Mouse (Mus musculus): ENCODE results near the gene Pgam1.
"Not testable (repeated sequence)": the region's sequence is repeated elsewhere in the genome, so short reads cannot be mapped to it uniquely, and the experiment has no call there.

The Pgam1 gene

DNA sequence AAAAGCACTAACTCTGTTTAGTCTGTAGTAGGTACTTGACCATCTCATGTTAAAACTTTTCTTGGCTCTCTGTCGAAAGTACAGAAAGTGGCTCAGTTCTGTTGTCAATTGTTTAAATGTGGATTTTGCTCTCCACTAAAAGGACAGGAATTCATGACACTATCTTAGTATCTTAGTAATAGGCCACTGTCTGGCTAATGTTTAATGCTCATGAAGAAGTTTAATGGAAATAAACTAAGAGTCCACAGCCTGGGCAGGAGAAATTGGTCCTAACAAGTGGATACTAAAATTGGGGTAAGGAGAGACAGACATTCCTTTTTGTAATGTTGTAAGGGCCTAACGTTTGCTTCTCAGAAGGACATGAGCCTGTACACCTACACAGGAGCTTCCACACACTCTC, 1.3 kb upstream of the Pgam1 start:
- no peak for DNase-seq (ENCODE audit: low read depth, low spot score)

DNA sequence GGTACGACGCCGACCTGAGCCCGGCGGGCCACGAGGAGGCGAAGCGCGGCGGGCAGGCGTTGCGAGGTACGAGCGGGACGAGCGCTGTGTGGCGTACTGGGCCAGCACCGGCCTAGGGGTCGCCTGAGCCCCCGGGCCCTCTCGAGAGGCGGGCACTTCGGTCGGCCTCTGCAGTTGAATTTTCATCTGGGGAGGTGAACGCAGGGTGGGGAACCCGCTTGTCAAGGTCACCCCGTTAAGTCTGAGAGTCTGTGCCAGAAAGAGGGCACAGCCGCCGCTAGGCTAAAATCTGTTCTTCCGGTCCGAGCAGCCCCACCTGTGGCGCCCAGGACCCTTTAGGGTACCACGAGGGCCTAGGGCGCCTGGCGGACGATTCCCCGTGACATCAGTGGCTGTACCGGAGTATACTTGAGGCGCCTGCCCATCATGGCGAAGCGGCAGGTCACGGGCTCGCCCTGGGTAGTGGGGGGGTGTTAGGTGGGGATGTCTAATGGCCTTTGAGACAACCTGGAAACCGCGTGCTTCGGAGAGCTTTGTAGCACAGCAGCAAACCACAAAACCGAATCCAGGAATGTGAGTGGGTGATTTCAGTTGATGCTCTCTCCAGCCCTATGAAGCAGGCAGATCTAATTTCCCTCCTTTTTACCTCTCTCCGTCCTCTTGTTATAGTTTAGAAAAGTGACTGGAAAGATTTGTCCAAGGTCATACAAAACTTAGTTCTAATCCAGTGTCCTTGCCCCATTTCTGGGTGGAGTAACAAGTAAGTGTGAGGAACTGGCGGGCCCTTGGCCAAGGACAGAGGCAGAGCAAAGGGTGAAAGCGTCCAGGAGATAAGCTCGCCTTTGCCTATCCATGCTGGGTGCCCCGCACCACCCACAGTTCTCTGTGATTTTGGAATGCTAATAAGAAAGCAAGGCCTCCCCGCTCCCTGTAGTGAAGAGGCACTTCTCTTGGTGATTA, 678 bp downstream of the Pgam1 start:
- no peak for DNase-seq (ENCODE audit: low read depth, low spot score)

GRCm38 (mm10) chr19:41913774-41914591, 2.3 kb downstream of the Pgam1 start:
- DNase-seq (ENCODE audit: low read depth, low spot score): no peak

GRCm38 (mm10) chr19:41914592-41914882, 2.8 kb downstream of the Pgam1 start:
- not testable (repeated sequence) for DNase-seq (ENCODE audit: low read depth, low spot score)

- DNase-seq (ENCODE audit: low read depth, low spot score): no peak
Observed at GRCm38 (mm10) chr19:41915294-41915693, 3.6 kb downstream of the Pgam1 start.

DNA sequence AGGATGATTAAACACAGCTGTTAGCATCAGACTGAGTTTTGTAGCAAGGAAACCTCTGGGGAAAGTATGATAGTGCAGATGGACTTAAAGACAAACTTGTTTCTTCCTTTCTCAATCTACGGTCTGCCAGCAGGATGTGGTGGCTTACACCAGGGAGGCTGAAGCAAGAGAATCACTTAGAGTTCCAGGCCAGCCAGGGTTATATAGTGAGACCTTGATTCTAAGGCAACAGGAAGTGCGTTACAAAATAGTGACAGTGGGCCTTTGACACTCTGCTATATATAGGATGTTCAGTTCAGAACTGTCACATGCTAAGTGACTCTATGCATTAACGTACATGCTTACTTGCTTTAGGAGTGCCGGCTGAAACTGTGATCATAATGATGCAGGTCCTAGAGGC, 5.1 kb downstream of the Pgam1 start:
- DNase-seq (ENCODE audit: low read depth, low spot score): no peak

- no peak for DNase-seq (ENCODE audit: low read depth, low spot score)
Observed at GRCm38 (mm10) chr19:41919471-41919870, 7.7 kb downstream of the Pgam1 start.

GRCm38 (mm10) chr19:41920412-41921067, 8.8 kb downstream of the Pgam1 start:
- DNase-seq (ENCODE audit: low read depth, low spot score): no peak

DNA sequence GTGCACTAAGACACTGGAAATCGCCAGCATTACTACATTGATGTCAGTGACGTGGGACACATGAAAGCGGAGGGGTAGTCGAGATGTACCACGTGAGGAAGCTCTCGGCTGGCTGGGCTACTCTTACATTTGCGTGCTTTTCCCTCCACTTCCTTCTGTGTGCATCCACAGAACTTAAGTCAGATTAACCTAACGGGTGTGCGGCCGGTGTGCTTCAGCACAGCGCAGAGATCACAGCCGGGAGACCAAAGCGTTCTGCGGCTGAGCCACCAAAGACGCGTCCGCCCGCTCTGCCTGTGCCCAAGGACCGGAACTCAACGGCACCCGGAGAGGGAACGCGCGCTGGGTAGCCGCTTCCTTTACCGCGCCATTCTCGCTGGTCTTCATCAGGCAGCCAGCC, 21.0 kb downstream of the Pgam1 start:
- no peak for DNase-seq (ENCODE audit: low read depth, low spot score)

- peak; percentile 97 for DNase-seq (ENCODE audit: low read depth, low spot score)
Observed at GRCm38 (mm10) chr19:41933179-41934086, 21.7 kb downstream of the Pgam1 start, which contains the start of the genes Exosc1 and Zdhhc16. Gene Exosc1, minus strand, starts transcription at chr19:41933423. Gene Zdhhc16, plus strand, starts transcription at chr19:41933480.

DNA sequence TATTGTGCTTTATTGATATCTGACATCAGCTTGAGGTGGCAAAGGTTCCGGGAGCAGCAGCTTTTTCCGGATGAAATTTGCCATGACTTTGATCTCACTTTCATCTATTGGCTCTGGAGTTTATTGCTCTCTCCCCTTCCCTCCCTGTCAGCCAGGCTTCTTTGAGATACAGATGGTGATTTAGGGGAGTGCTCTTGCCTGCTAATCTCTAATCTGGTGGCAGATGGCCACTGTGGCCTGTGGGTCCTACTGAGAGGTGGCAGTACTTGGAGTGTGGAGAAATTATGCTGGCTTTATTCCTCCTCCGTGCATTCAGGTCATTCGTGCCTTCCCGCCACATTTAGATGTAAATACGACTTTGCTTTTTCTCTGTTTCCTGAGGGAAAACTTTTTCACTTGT, 22.4 kb downstream of the Pgam1 start:
- no peak for DNase-seq (ENCODE audit: low read depth, low spot score)

GRCm38 (mm10) chr19:41935921-41936320, 24.2 kb downstream of the Pgam1 start:
- DNase-seq (ENCODE audit: low read depth, low spot score): no peak

DNA sequence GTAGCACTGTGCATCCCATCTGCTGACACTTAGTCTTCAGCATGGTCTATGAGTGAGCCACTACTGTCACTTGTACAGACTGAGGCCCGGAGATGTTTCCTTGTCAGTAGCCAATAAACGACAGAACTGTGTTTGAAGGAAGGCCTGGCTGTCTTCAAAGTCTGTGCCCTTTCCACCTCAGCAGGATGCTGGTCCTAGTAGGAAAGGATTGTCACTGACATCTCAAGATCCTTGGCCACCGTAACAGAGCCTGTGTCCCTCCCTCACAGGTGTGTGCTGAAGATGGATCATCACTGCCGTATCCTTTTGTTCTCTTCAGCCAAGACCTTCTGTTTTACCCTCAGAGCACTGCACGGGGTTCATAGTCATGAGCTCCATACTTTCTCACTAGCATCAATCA, 26.8 kb downstream of the Pgam1 start:
- DNase-seq (ENCODE audit: low read depth, low spot score): no peak

- DNase-seq (ENCODE audit: low read depth, low spot score): no peak
Observed at GRCm38 (mm10) chr19:41943841-41944240, 32.1 kb downstream of the Pgam1 start.

- no peak for DNase-seq (ENCODE audit: low read depth, low spot score)
Observed at GRCm38 (mm10) chr19:41952287-41952686, 40.6 kb downstream of the Pgam1 start.

- DNase-seq (ENCODE audit: low read depth, low spot score): no peak
Observed at GRCm38 (mm10) chr19:41953574-41953973, 41.9 kb downstream of the Pgam1 start.
